Mouse (Mus musculus): ENCODE measurements around the gene Tbc1d9b.
A peak's percentile ranks its signal among the peaks of the same experiment; 100 is the strongest.

GRCm38 (mm10) chr11:50161578-50162304 is 30.5 kb downstream of the Tbc1d9b start:
- TF ChIP-seq CTCF (IDR thresholded peaks at IDR 0.05; ENCODE audit: borderline replicate concordance, extremely low read depth, insufficient read depth, insufficient read length) (peak; percentile 98), POLR2A (IDR thresholded peaks at IDR 0.05; ENCODE audit: borderline replicate concordance, extremely low read depth, insufficient read depth, insufficient read length, poor library complexity, severe bottlenecking) (no peak)
